Mouse (Mus musculus) layer of hippocampus, postnatal 10 days (tissue): ENCODE results near the gene Slc25a18. TPM values are rescaled to one million over a fixed set of nuclear protein-coding genes. Genes with fewer than 3 reads are reported as not detected.

ENCODE experiments used
- DNase-seq, 2 experiments: peaks; one replicate each; pipeline ENCODE4 v3.0.0; 2021; ENCODE audit warnings: low spot score in 2 of 2
- microRNA-seq, 2 experiments: library from miRNA; unstranded; fragments of <30 nt; microRNA quantifications; one replicate each; pipeline ENCODE4 v1.2.0; 2021
- total RNA-seq, 2 experiments: library from RNA; stranded (reverse); gene quantifications; 2 replicates each; pipeline ENCODE4 v1.2.3; 2021

Gene Slc25a18
- total RNA-seq, 2 experiments from 2014 or later, result 42.8 to 46.3 TPM

DNA sequence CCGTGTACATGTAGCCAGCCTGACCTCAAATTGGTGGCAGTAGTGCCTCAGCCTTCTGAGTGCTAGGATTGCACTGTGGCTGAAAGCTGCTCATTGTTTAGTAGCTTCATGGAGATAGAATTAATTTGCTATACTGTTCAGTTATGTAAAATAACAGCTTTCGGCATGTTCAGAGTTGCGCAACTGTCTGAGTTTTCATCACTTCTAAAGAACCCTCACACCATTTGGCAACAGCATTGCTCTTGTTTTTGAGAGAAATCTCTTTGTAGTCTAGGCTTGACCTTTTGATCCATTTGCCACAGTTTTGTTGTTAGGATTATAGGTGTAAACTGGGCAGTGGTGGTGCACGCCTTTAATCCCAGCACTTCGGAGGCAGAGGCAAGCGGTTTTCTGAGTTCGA, 66.9 kb downstream of the Slc25a18 start:
- no peak for DNase-seq

- no peak for DNase-seq
Observed at GRCm38 (mm10) chr6:120841754-120842153, 68.4 kb downstream of the Slc25a18 start.

Small RNAs within 50 kb of the gene (microRNA-seq; reads per million reads assigned to microRNA genes)
- 0 reads per million in 2 experiments for gene Gm25193

Other genes starting within 250 kb of the Slc25a18 start
- gene Hdhd5, start 242.3 kb upstream of the Slc25a18 start, total RNA-seq, result 10 to 100 TPM; 34.3 to 37.2 TPM
- gene Cecr2, start 107.2 kb upstream of the Slc25a18 start, total RNA-seq, result 1 to 10 TPM; 8.6 to 8.9 TPM
- gene Atp6v1e1, start 49.2 kb downstream of the Slc25a18 start, total RNA-seq, result 100 to 1,000 TPM; 355 to 367 TPM
- 10 to 100 TPM; 45.1 to 52.0 TPM for gene Bcl2l13, start 62.6 kb downstream of the Slc25a18 start, total RNA-seq
- gene Bid, start 143.3 kb downstream of the Slc25a18 start, total RNA-seq, result 10 to 100 TPM; 20.9 to 23.2 TPM